Mouse (Mus musculus) G1E (cell line): ENCODE measurements around the gene Apc2. TPM values are rescaled to one million over a fixed set of nuclear protein-coding genes. Genes with fewer than 3 reads are reported as not detected.

Experiments
- ATAC-seq: 2 replicates; pipeline ENCODE4 v1.8.0; 2016; ENCODE audit warnings: mild to moderate bottlenecking; ENCODE audit not compliant: insufficient number of reproducible peaks, poor library complexity, low FRiP score, severe bottlenecking; ENCODE audit errors: extremely low read depth
- DNase-seq: peaks from one replicate; pipeline ENCODE4 v3.0.0; 2012; ENCODE audit warnings: low spot score
- H3K27me3 ChIP-seq: 2 replicates; pipeline ENCODE4 v1.6.1; 2012; ENCODE audit warnings: mild to moderate bottlenecking, low read length, inconsistent platforms; ENCODE audit not compliant: insufficient read depth
- H3K36me3 ChIP-seq: replicated peaks from 2 replicates; pipeline ENCODE3; 2012; ENCODE audit warnings: mild to moderate bottlenecking, inconsistent platforms
- H3K4me1 ChIP-seq: 2 replicates; pipeline ENCODE4 v1.6.1; 2012; ENCODE audit warnings: low read depth, low read length, inconsistent platforms, mixed read lengths; ENCODE audit not compliant: insufficient read depth
- H3K4me3 ChIP-seq: 2 replicates; pipeline ENCODE4 v1.5.1; 2012; ENCODE audit warnings: low read depth, mild to moderate bottlenecking, inconsistent platforms, low read length, moderate library complexity, mixed read lengths
- H3K9me3 ChIP-seq: replicated peaks from 2 replicates; pipeline ENCODE4 v1.6.1; 2012; ENCODE audit warnings: inconsistent platforms
- CTCF ChIP-seq: IDR thresholded peaks from 2 replicates; pipeline ENCODE4 v1.5.1; 2012; ENCODE audit warnings: low read depth, low read length, inconsistent platforms, mixed read lengths
- GATA1 ChIP-seq: IDR thresholded peaks from 2 replicates; pipeline ENCODE4 v1.6.1; 2012; ENCODE audit warnings: borderline replicate concordance, low read length, inconsistent platforms, mixed read lengths
- GATA2 ChIP-seq: IDR thresholded peaks from 2 replicates; pipeline ENCODE4 v1.6.1; 2012; ENCODE audit warnings: low read depth, low read length, inconsistent platforms, borderline replicate concordance
- POLR2AphosphoS5 ChIP-seq: IDR thresholded peaks from 2 replicates; pipeline ENCODE4 v1.6.1; 2012; ENCODE audit warnings: low read depth, low read length, inconsistent platforms; ENCODE audit not compliant: insufficient replicate concordance
- TAL1 ChIP-seq: conservative IDR thresholded peaks from 2 replicates; pipeline ENCODE4 v1.6.1; 2012; ENCODE audit warnings: low read depth, low read length, inconsistent platforms, mixed read lengths
- polyA plus RNA-seq: library from polyadenylated mRNA; stranded (reverse); fragments of >175 nt; gene quantifications from 2 replicates; pipeline ENCODE4 v1.2.3, GENCODE M21; 2012
- total RNA-seq, 2 experiments: library from RNA; stranded (forward) in 1 of 2; stranded (reverse) in 1 of 2; fragments of 200-1000 nt in 1 of 2; fragments of >200 nt in 1 of 2; fragmentation: Nextera tagmentation in 1 of 2; gene quantifications; 2 replicates each; pipeline ENCODE4 v1.2.3; 2014 to 2017

The Apc2 gene
- total and polyA plus RNA-seq, 3 experiments: 0.02 to 0.23 (median 0.11) TPM

DNA sequence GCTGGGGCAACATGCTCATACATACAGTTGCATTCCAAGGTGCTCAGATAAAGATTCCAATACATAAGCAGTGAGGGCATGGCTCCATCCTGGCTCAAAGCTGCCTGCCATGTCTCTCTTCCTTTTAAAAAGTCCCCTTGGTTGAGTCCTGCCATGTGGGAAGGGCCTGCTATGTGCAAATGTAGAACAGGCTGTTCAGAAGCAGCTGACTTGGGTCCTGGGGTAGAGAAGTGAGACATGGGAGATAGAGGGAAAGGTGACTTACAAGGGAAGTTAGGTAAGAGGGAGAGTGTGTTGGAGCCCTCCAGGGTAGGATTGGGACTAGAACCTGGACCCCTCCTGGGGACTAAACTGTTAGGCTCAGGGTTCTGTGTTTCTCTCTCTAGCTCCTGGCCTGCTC is 43.8 kb upstream of the Apc2 start:
- no peak for ATAC-seq
- H3K4me1 ChIP-seq: peaks cover 66% of the 10 kb centered on the region
- no peaks in the 10 kb centered on the region; the same call in 1 of the 2 replicates for H3K27me3 ChIP-seq
- no peak for DNase-seq
- no peak overlapping the region for H3K4me3 ChIP-seq
- no peaks in the 10 kb centered on the region for H3K9me3 ChIP-seq
- H3K36me3 ChIP-seq: peaks cover 71% of the 10 kb centered on the region
- TF ChIP-seq POLR2AphosphoS5 (no peak), CTCF (no peak), GATA1 (no peak), TAL1 (no peak), GATA2 (no peak)

- TF ChIP-seq GATA2: no peak
- TF ChIP-seq POLR2AphosphoS5: no peak
- TF ChIP-seq CTCF: no peak
- no peak for TF ChIP-seq TAL1
- no peak for TF ChIP-seq GATA1
- Histone ChIP-seq H3K27me3 (no peaks in the 10 kb centered on the region; the same call in 1 of the 2 replicates), H3K9me3 (no peaks in the 10 kb centered on the region), H3K4me1 (peaks cover 68% of the 10 kb centered on the region), H3K4me3 (peak overlapping the region; percentile 28; the same call in 1 of the 2 replicates), H3K36me3 (peaks cover 77% of the 10 kb centered on the region)
- DNase-seq (no peak), ATAC-seq (no peak)
Observed at GRCm38 (mm10) chr10:80252493-80253274, 43.1 kb upstream of the Apc2 start.

DNA sequence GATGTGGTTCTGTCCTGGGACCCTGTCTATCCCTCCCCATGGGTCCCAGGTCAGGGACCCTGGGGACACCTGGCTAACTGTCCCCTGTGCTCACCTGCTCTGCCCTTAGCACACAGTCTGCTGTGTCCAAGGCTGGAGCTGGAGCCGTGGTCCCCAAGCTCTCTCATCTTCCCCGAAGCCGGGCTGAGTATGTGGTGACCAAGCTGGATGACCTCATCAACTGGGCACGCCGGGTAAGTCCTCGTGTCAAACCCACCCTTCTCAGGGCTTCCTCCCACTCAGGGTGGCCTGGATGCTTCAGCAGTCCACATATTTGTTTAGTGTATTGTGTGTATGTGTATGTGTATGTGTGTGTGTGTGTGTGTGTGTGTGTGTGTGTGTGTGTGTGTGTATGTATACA is 42.2 kb upstream of the Apc2 start:
- no peak for DNase-seq
- TF ChIP-seq POLR2AphosphoS5: no peak
- no peak for TF ChIP-seq TAL1
- TF ChIP-seq CTCF: no peak
- no peak for TF ChIP-seq GATA1
- TF ChIP-seq GATA2: no peak
- Histone ChIP-seq H3K27me3 (no peaks in the 10 kb centered on the region; the same call in 1 of the 2 replicates), H3K36me3 (peaks cover 86% of the 10 kb centered on the region), H3K4me3 (no peak overlapping the region), H3K9me3 (no peaks in the 10 kb centered on the region), H3K4me1 (peaks cover 70% of the 10 kb centered on the region)
- no peak for ATAC-seq

DNA sequence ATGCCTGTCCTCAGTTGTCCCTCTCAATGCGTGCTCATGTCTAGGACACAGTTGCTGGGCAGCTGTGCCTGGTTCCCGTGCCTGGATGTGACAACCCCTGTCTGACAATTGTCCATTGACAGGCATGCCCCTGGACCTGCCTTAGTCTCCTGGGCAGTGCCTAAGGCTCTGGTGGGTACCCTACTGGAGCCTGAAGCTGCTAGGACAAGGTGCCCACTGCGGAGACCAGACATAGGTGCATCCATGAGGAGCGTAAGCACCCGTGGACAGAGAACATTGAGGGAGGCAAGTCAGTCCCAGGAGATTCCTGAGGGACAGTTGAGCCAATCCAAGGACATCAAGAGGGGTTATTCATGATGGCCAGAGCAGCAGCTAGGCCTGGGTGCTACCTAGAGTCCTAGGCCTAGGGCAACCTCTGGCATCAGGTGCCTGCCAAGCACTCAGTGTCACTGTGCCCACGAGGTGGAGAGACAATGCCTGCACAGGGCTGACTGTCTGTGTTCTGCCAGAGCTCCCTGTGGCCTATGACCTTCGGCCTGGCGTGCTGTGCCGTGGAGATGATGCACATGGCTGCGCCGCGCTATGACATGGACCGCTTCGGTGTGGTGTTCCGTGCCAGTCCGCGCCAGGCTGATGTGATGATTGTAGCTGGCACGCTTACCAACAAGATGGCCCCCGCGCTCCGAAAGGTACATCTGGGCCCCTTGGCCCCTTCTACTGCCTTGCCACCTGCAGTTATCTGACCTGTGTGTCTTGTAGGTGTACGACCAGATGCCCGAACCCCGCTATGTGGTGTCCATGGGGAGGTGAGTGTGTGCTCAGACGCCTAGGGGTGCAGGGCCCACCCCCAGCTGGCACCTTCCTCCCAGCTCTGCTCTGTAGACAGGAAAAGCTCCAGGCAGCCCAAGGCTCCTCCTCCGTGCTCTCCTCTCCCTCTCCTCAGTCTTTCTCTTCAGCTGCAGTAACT is 41.2 kb upstream of the Apc2 start:
- Histone ChIP-seq H3K9me3 (no peaks in the 10 kb centered on the region), H3K27me3 (no peaks in the 10 kb centered on the region; the same call in 1 of the 2 replicates), H3K4me3 (0 out of 2 replicates have a peak overlapping the region, but pooled peaks have one; percentile 20), H3K36me3 (peaks cover 97% of the 10 kb centered on the region), H3K4me1 (peaks cover 81% of the 10 kb centered on the region)
- ATAC-seq (no peak), DNase-seq (no peak)
- TF ChIP-seq POLR2AphosphoS5 (no peak), CTCF (peak; percentile 0; the same call in 1 of the 2 replicates)

DNA sequence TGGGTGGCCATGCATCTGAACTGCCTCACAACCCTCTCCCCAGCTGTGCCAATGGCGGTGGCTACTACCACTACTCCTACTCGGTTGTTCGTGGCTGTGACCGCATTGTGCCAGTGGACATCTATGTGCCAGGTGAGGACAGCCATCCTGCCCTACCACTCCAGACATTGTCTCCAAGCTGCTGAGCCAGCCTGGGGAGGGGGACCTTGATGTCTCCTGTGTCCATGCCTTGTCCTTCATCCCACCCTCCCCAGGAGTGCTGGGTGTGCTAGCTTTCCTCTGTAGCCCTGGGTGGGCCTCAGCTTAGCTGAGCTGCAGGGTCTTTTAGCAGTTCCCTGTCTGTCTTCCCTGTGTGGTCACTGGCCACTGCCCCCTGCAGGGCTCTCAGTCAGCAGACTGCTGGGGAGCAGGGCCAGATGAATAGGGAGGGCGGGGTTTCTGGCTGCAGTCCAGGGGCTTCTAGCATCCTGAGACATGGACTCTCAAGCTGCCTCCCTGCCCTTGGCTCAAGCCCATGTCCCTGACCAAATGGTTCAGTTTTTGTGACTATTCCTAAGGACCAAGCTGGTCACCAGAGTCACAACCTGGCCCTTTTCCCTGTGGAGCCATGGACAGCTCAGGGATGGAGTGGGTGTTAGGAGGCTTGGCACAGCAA is 39.8 kb upstream of the Apc2 start:
- TF ChIP-seq GATA2: no peak
- no peak for TF ChIP-seq CTCF
- 0 out of 2 replicates have a peak, but pooled peaks have one; percentile 38 for TF ChIP-seq POLR2AphosphoS5
- no peak for TF ChIP-seq TAL1
- no peaks in the 10 kb centered on the region for H3K9me3 ChIP-seq
- no peak overlapping the region for H3K4me3 ChIP-seq
- peaks cover 81% of the 10 kb centered on the region for H3K4me1 ChIP-seq
- H3K27me3 ChIP-seq: no peaks in the 10 kb centered on the region; the same call in 1 of the 2 replicates
- no peak for DNase-seq
- peaks cover 92% of the 10 kb centered on the region for H3K36me3 ChIP-seq
- no peak for ATAC-seq

- H3K36me3 ChIP-seq: peaks cover 77% of the 10 kb centered on the region
- TF ChIP-seq CTCF (no peak), POLR2AphosphoS5 (no peak), GATA2 (no peak), TAL1 (no peak), GATA1 (no peak)
- peaks cover 79% of the 10 kb centered on the region for H3K4me1 ChIP-seq
- H3K9me3 ChIP-seq: no peaks in the 10 kb centered on the region
- no peak for DNase-seq
- H3K27me3 ChIP-seq: no peaks in the 10 kb centered on the region; the same call in 1 of the 2 replicates
- no peak overlapping the region for H3K4me3 ChIP-seq
- ATAC-seq: no peak
Observed at GRCm38 (mm10) chr10:80257936-80258335, 37.8 kb upstream of the Apc2 start.
